Mouse (Mus musculus) ES-Bruce4 (cell line): ENCODE data around the gene Zfp575. TPM values are rescaled to one million over a fixed set of nuclear protein-coding genes. Genes with fewer than 3 reads are reported as not detected.
"Not testable (repeated sequence)": the region's sequence is repeated elsewhere in the genome, so short reads cannot be mapped to it uniquely, and the experiment has no call there.

Source experiments
- H3K27ac ChIP-seq: 2 replicates; pipeline ENCODE4 v1.5.1; 2012; ENCODE audit warnings: low read length, inconsistent platforms; ENCODE audit not compliant: insufficient read depth
- H3K27me3 ChIP-seq: 2 replicates; pipeline ENCODE4 v1.6.1; 2012; ENCODE audit warnings: mild to moderate bottlenecking, low read length, inconsistent platforms; ENCODE audit not compliant: control insufficient read depth, poor library complexity, insufficient read depth, severe bottlenecking
- H3K36me3 ChIP-seq: 2 replicates; pipeline ENCODE4 v1.6.1; 2012; ENCODE audit warnings: inconsistent platforms, mild to moderate bottlenecking, low read length, moderate library complexity; ENCODE audit not compliant: control insufficient read depth, poor library complexity, insufficient read depth, severe bottlenecking
- H3K4me1 ChIP-seq: one replicate; pipeline ENCODE4 v1.8.1; 2011; ENCODE audit warnings: low read length; ENCODE audit not compliant: control insufficient read depth, insufficient read depth
- H3K4me3 ChIP-seq: 2 replicates; pipeline ENCODE4 v1.5.1; 2011; ENCODE audit warnings: low read depth, mild to moderate bottlenecking, low read length
- H3K9ac ChIP-seq: 2 replicates; pipeline ENCODE4 v1.6.1; 2012; ENCODE audit warnings: low read depth, mild to moderate bottlenecking, inconsistent platforms; ENCODE audit not compliant: poor library complexity, severe bottlenecking
- H3K9me3 ChIP-seq: replicated peaks from 2 replicates; pipeline ENCODE4 v1.6.1; 2012; ENCODE audit warnings: mild to moderate bottlenecking, low read length, inconsistent platforms; ENCODE audit not compliant: control insufficient read depth, poor library complexity, insufficient read depth, severe bottlenecking
- CTCF ChIP-seq: IDR thresholded peaks from one replicate; pipeline ENCODE4 v1.8.1; 2011; ENCODE audit warnings: low read depth, low read length
- EP300 ChIP-seq: IDR thresholded peaks from 2 replicates; pipeline ENCODE4 v1.6.1; 2011; ENCODE audit warnings: low read depth, low read length; ENCODE audit not compliant: insufficient read depth
- POLR2A ChIP-seq: IDR thresholded peaks from one replicate; pipeline ENCODE4 v1.8.1; 2011; ENCODE audit warnings: low read length; ENCODE audit not compliant: insufficient read depth
- polyA plus RNA-seq: library from polyadenylated mRNA; stranded (reverse); fragments of >200 nt; gene quantifications from 2 replicates; pipeline ENCODE4 v1.2.4, GENCODE M21; 2011; ENCODE audit warnings: low read depth; ENCODE audit not compliant: missing spikeins, insufficient read depth, insufficient read length

Zfp575 gene
- polyA plus RNA-seq, 1 experiment, result 1.4 TPM

DNA sequence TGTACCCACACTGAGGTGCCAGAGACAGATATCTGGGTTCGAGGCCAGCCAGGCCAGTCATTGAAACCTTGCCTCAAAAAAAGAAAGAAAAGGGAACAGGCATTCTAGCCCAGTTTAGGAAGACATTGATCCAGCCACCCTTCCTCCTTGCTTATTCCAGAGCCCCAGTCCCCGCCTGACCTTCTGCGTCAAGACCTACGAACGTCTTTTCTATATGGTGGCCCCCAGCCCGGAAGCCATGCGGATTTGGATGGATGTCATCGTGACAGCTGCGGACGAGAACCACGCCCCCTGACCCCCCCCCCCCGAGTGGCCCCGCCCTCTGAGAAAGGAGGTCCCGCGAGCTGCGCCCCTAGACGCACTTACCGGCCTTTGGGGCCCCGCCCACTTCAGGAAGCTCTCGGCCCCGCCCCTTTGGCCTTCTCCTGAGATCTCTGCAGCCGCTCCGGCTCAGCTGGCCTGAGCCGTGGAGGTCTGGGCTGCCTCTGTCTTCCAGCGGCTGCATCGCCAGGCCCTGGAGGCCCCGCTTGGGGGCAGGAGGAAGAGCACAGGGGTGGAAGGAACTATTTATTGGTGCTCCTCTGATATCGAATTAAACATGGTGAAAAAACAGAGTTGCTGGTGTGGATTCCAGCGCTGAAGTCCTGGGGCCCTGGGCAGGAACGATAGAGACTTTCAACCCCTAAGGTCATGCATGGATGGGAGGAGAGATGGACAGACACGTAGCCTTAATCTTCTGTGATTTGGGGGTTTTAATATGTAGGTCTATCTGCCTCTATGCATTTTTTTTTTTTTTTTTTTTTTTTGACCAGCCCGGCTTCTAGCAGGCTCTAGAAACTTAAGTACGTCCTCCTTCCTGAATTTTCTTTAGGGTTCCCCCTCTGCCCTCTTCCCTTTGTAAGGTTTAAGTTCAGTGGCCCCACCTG is 41.5 kb upstream of the Zfp575 start:
- peak overlapping the region; percentile 31; the same call in 1 of the 2 replicates for H3K4me3 ChIP-seq
- peaks cover 17% of the 10 kb centered on the region for H3K4me1 ChIP-seq
- no peak overlapping the region for H3K27ac ChIP-seq
- no peaks in the 10 kb centered on the region for H3K27me3 ChIP-seq
- H3K36me3 ChIP-seq, result no peaks in the 10 kb centered on the region
- peak; percentile 57 for TF ChIP-seq POLR2A
- no peak for TF ChIP-seq CTCF
- no peak for TF ChIP-seq EP300
- peak overlapping the region; percentile 32; the same call in 1 of the 2 replicates for H3K9ac ChIP-seq
- H3K9me3 ChIP-seq, result no peaks in the 10 kb centered on the region

DNA sequence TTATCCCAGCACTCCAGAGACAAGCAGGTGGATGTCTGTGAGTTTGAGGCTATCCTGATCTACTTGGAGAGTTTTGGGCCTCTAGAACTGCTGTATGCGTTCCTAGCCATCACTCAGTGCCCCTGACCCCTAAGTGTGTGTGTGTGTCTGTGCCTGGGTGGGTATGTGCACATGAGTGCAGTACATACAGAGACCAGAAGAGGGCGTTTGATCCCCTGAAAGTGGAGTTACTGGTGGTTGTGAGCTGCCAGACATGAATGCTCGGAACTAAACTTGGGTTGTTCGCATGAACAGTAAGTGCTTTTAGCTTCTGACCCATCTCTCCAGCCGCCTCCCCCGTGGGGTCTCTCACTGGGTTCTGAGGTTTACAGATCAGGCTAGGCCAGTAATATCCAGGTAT is 35.5 kb upstream of the Zfp575 start:
- Histone ChIP-seq H3K4me1 (peaks cover 9% of the 10 kb centered on the region), H3K9me3 (no peaks in the 10 kb centered on the region), H3K4me3 (no peak overlapping the region), H3K9ac (no peak overlapping the region), H3K27me3 (no peaks in the 10 kb centered on the region), H3K36me3 (no peaks in the 10 kb centered on the region), H3K27ac (no peak overlapping the region)
- TF ChIP-seq CTCF (peak; percentile 4), EP300 (no peak)

DNA sequence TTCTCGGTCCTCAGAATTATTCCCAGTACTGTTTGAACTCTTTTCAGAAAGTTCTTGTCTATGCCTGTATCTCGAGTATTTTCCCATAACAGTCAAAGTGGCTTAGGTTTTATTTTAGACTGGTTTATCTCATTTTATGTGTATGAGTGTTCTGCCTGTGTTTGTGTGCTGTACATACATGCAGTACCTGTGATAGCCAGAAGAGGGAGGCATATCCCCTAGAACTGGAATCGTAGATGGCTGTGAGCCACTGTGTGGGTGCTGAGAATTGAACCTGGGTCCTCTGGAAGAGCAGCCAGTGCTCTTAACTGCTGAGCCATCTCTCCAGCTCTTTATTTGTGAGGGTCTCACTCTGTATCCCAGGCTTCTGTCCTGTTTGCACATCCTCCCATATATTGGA is 33.8 kb upstream of the Zfp575 start:
- TF ChIP-seq CTCF (peak; percentile 3), POLR2A (no peak)

GRCm38 (mm10) chr7:24619671-24620397 is 32.4 kb upstream of the Zfp575 start:
- no peak overlapping the region for H3K27ac ChIP-seq
- no peaks in the 10 kb centered on the region for H3K27me3 ChIP-seq
- peak overlapping the region; percentile 49 for H3K4me3 ChIP-seq
- peaks cover 2% of the 10 kb centered on the region for H3K4me1 ChIP-seq
- no peaks in the 10 kb centered on the region for H3K36me3 ChIP-seq
- H3K9ac ChIP-seq, result 0 out of 2 replicates have a peak overlapping the region, but pooled peaks have one; percentile 30
- peak; percentile 54 for TF ChIP-seq CTCF
- no peak for TF ChIP-seq POLR2A
- no peak for TF ChIP-seq EP300
- H3K9me3 ChIP-seq, result no peaks in the 10 kb centered on the region

More for the DNA sequence above, 33.8 kb upstream of the Zfp575 start:
- Histone ChIP-seq H3K4me3 (no peak overlapping the region), H3K36me3 (no peaks in the 10 kb centered on the region), H3K9ac (no peak overlapping the region), H3K27ac (no peak overlapping the region), H3K4me1 (peaks cover 9% of the 10 kb centered on the region), H3K9me3 (no peaks in the 10 kb centered on the region), H3K27me3 (no peaks in the 10 kb centered on the region)

- not testable (repeated sequence) for H3K36me3 ChIP-seq, H3K27me3 ChIP-seq, H3K4me3 ChIP-seq, H3K27ac ChIP-seq, H3K9ac ChIP-seq, H3K9me3 ChIP-seq, H3K4me1 ChIP-seq
Measured at GRCm38 (mm10) chr7:24618374-24618773, 30.9 kb upstream of the Zfp575 start.

GRCm38 (mm10) chr7:24617763-24618162 is 30.3 kb upstream of the Zfp575 start:
- Histone ChIP-seq H3K27ac (no peak overlapping the region), H3K9me3 (no peaks in the 10 kb centered on the region), H3K27me3 (no peaks in the 10 kb centered on the region), H3K36me3 (no peaks in the 10 kb centered on the region), H3K9ac (no peak overlapping the region), H3K4me3 (no peak overlapping the region), H3K4me1 (peaks cover 2% of the 10 kb centered on the region)
- TF ChIP-seq POLR2A, result no peak
- TF ChIP-seq EP300, result no peak
- no peak for TF ChIP-seq CTCF
